Mouse (Mus musculus): ENCODE measurements around the gene Cd163l1. TPM values are rescaled to one million over a fixed set of nuclear protein-coding genes. Genes with fewer than 3 reads are reported as not detected.

Gene Cd163l1
- polyA plus RNA-seq, 1 experiment, result 2.1 TPM

GRCm38 (mm10) chr7:140213841-140214240 lies 4.2 kb upstream of the Cd163l1 start:
- TF ChIP-seq CTCF (IDR thresholded peaks at IDR 0.05; ENCODE audit: extremely low read depth, insufficient read depth, insufficient read length, insufficient replicate concordance) (no peak), POLR2A (IDR thresholded peaks at IDR 0.05; ENCODE audit: low read depth, low read length) (no peak)
- Histone ChIP-seq H3K4me3 (ENCODE audit: extremely low read depth, insufficient read depth, insufficient read length) (no peak overlapping the region), H3K27ac (ENCODE audit: insufficient read depth, low read length) (peak overlapping the region; percentile 62), H3K27me3 (ENCODE audit: control insufficient read depth, insufficient read depth, low read length) (no peaks in the 10 kb centered on the region), H3K36me3 (ENCODE audit: control insufficient read depth, insufficient read depth, low read length) (no peaks in the 10 kb centered on the region), H3K4me1 (ENCODE audit: control insufficient read depth, insufficient read depth, insufficient read length) (peaks cover 2% of the 10 kb centered on the region; the same call in 1 of the 2 replicates)
- DNase-seq (ENCODE audit: low read depth in 1 of 2, low spot score in 2 of 2), result peak in 1 of 2 experiments; percentile 45
- whole genome bisulfite sequencing, result 59% methylated on average over 5 of the region's 5 CpGs

GRCm38 (mm10) chr7:140219268-140219667 lies 1.2 kb downstream of the Cd163l1 start:
- no peaks in the 10 kb centered on the region for H3K4me1 ChIP-seq (ENCODE audit: control insufficient read depth, insufficient read depth, insufficient read length)
- no peak for DNase-seq (ENCODE audit: low read depth in 1 of 2, low spot score in 2 of 2)
- 13% methylated on average over 1 of the region's 1 CpGs for WGBS
- no peaks in the 10 kb centered on the region for H3K27me3 ChIP-seq (ENCODE audit: control insufficient read depth, insufficient read depth, low read length)
- H3K36me3 ChIP-seq (ENCODE audit: control insufficient read depth, insufficient read depth, low read length), result no peaks in the 10 kb centered on the region
- no peak overlapping the region for H3K4me3 ChIP-seq (ENCODE audit: extremely low read depth, insufficient read depth, insufficient read length)
- no peak overlapping the region for H3K27ac ChIP-seq (ENCODE audit: insufficient read depth, low read length)
- TF ChIP-seq CTCF (IDR thresholded peaks at IDR 0.05; ENCODE audit: extremely low read depth, insufficient read depth, insufficient read length, insufficient replicate concordance), result no peak
- no peak for TF ChIP-seq POLR2A (IDR thresholded peaks at IDR 0.05; ENCODE audit: low read depth, low read length)

GRCm38 (mm10) chr7:140220375-140220774 lies 2.3 kb downstream of the Cd163l1 start:
- WGBS, result 83% methylated on average over 4 of the region's 4 CpGs
- H3K4me3 ChIP-seq (ENCODE audit: extremely low read depth, insufficient read depth, insufficient read length), result no peak overlapping the region
- no peak overlapping the region for H3K27ac ChIP-seq (ENCODE audit: insufficient read depth, low read length)
- no peaks in the 10 kb centered on the region for H3K36me3 ChIP-seq (ENCODE audit: control insufficient read depth, insufficient read depth, low read length)
- no peaks in the 10 kb centered on the region for H3K27me3 ChIP-seq (ENCODE audit: control insufficient read depth, insufficient read depth, low read length)
- TF ChIP-seq POLR2A (IDR thresholded peaks at IDR 0.05; ENCODE audit: low read depth, low read length) (no peak), CTCF (IDR thresholded peaks at IDR 0.05; ENCODE audit: extremely low read depth, insufficient read depth, insufficient read length, insufficient replicate concordance) (no peak)
- H3K4me1 ChIP-seq (ENCODE audit: control insufficient read depth, insufficient read depth, insufficient read length), result no peaks in the 10 kb centered on the region
- DNase-seq (ENCODE audit: low read depth in 1 of 2, low spot score in 2 of 2), result no peak

DNA sequence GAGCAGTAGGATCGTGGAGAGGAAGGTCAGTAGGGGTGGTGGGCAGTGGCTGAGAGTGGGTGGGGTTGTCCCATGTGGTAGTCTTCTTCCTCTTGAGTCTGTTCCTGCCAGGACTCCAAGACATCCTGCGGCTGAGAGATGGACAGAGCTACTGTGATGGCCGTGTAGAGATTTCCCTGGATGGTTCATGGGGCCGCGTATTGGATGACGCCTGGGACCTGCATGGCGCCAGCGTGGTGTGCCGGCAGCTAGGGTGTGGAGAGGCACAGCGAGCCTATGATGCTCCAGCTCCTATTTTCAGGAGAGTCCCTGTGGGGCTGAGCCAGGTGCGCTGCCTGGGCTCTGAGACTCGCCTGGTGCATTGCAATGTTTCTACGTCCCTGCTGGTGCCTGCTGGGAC lies 6.1 kb downstream of the Cd163l1 start:
- 89% methylated on average over 13 of the region's 13 CpGs for WGBS
- DNase-seq (ENCODE audit: low read depth in 1 of 2, low spot score in 2 of 2), result no peak

GRCm38 (mm10) chr7:140228476-140228875 lies 10.4 kb downstream of the Cd163l1 start:
- Histone ChIP-seq H3K27ac (ENCODE audit: insufficient read depth, low read length) (no peak overlapping the region), H3K27me3 (ENCODE audit: control insufficient read depth, insufficient read depth, low read length) (no peaks in the 10 kb centered on the region), H3K36me3 (ENCODE audit: control insufficient read depth, insufficient read depth, low read length) (no peaks in the 10 kb centered on the region), H3K4me3 (ENCODE audit: extremely low read depth, insufficient read depth, insufficient read length) (no peak overlapping the region), H3K4me1 (ENCODE audit: control insufficient read depth, insufficient read depth, insufficient read length) (no peaks in the 10 kb centered on the region)
- 80% methylated on average over 13 of the region's 13 CpGs for WGBS
- DNase-seq (ENCODE audit: low read depth in 1 of 2, low spot score in 2 of 2), result no peak
- no peak for TF ChIP-seq CTCF (IDR thresholded peaks at IDR 0.05; ENCODE audit: extremely low read depth, insufficient read depth, insufficient read length, insufficient replicate concordance)
- TF ChIP-seq POLR2A (IDR thresholded peaks at IDR 0.05; ENCODE audit: low read depth, low read length), result no peak

More for the DNA sequence above, 6.1 kb downstream of the Cd163l1 start:
- TF ChIP-seq CTCF (IDR thresholded peaks at IDR 0.05; ENCODE audit: extremely low read depth, insufficient read depth, insufficient read length, insufficient replicate concordance) (no peak), POLR2A (IDR thresholded peaks at IDR 0.05; ENCODE audit: low read depth, low read length) (no peak)
- no peak overlapping the region for H3K4me3 ChIP-seq (ENCODE audit: extremely low read depth, insufficient read depth, insufficient read length)
- H3K4me1 ChIP-seq (ENCODE audit: control insufficient read depth, insufficient read depth, insufficient read length), result no peaks in the 10 kb centered on the region
- H3K27ac ChIP-seq (ENCODE audit: insufficient read depth, low read length), result no peak overlapping the region
- H3K36me3 ChIP-seq (ENCODE audit: control insufficient read depth, insufficient read depth, low read length), result no peaks in the 10 kb centered on the region
- no peaks in the 10 kb centered on the region for H3K27me3 ChIP-seq (ENCODE audit: control insufficient read depth, insufficient read depth, low read length)

DNA sequence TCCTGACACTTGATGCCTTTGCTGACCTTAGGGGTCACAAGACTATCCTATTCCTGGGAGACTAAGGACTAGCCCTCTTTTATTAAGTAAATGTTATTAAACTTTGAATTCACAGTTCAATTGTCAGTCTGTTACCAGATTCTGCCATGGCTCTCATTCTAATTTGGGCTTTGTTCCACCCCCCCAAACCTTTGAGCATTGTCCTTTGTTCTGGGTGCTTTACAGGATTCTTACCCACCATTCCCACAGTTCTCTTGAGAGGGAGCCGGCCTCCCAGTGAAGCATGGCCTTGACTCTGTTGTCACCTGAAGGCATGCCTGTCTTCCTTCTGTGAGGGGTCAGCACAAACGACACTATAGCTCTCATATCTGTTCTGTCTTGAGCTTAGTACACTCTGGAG lies 13.0 kb downstream of the Cd163l1 start:
- H3K4me3 ChIP-seq (ENCODE audit: extremely low read depth, insufficient read depth, insufficient read length), result no peak overlapping the region
- H3K27ac ChIP-seq (ENCODE audit: insufficient read depth, low read length), result no peak overlapping the region
- no peaks in the 10 kb centered on the region for H3K27me3 ChIP-seq (ENCODE audit: control insufficient read depth, insufficient read depth, low read length)
- TF ChIP-seq POLR2A (IDR thresholded peaks at IDR 0.05; ENCODE audit: low read depth, low read length), result no peak
- TF ChIP-seq CTCF (IDR thresholded peaks at IDR 0.05; ENCODE audit: extremely low read depth, insufficient read depth, insufficient read length, insufficient replicate concordance), result no peak
- WGBS, result 78% methylated on average over 2 of the region's 2 CpGs
- H3K4me1 ChIP-seq (ENCODE audit: control insufficient read depth, insufficient read depth, insufficient read length), result no peaks in the 10 kb centered on the region
- H3K36me3 ChIP-seq (ENCODE audit: control insufficient read depth, insufficient read depth, low read length), result no peaks in the 10 kb centered on the region
- no peak for DNase-seq (ENCODE audit: low read depth in 1 of 2, low spot score in 2 of 2)

- Histone ChIP-seq H3K27me3 (ENCODE audit: control insufficient read depth, insufficient read depth, low read length) (no peaks in the 10 kb centered on the region), H3K4me3 (ENCODE audit: extremely low read depth, insufficient read depth, insufficient read length) (no peak overlapping the region), H3K4me1 (ENCODE audit: control insufficient read depth, insufficient read depth, insufficient read length) (no peaks in the 10 kb centered on the region), H3K27ac (ENCODE audit: insufficient read depth, low read length) (no peak overlapping the region), H3K36me3 (ENCODE audit: control insufficient read depth, insufficient read depth, low read length) (no peaks in the 10 kb centered on the region)
- no peak for DNase-seq (ENCODE audit: low read depth in 1 of 2, low spot score in 2 of 2)
- WGBS, result 90% methylated on average over 3 of the region's 3 CpGs
- TF ChIP-seq CTCF (IDR thresholded peaks at IDR 0.05; ENCODE audit: extremely low read depth, insufficient read depth, insufficient read length, insufficient replicate concordance) (no peak), POLR2A (IDR thresholded peaks at IDR 0.05; ENCODE audit: low read depth, low read length) (no peak)
Observed at GRCm38 (mm10) chr7:140233696-140234095, 15.6 kb downstream of the Cd163l1 start.

Data from spleen, adult 2 months (tissue).